38 mouse cellular contexts compared by ENCODE assay signal in genomic region chrX:152805317-152805716, GRCm38 (mm10). TPM values are rescaled to one million over a fixed set of nuclear protein-coding genes. Genes with fewer than 3 reads are reported as not detected.
"Had no signal": no experiment of that assay in that cellular context is flagged by ENCODE, and none has a peak within 500 bp of the region (broad histone marks: within the 10 kb centered on the region; RNA-seq: fewer than 3 reads in every experiment).

No protein-coding gene starts in this region.

- H3K9me3 ChIP-seq: heart, embryonic 12.5 days; heart, embryonic 13.5 days; heart, embryonic 15.5 days; hindbrain, embryonic 10.5 days; hindbrain, embryonic 12.5 days; hindbrain, embryonic 13.5 days; hindbrain, embryonic 15.5 days; intestine, embryonic 15.5 days; kidney, embryonic 15.5 days had no signal

- H3K9ac ChIP-seq: heart, embryonic 12.5 days; heart, embryonic 13.5 days; heart, embryonic 15.5 days; hindbrain, embryonic 12.5 days; hindbrain, embryonic 13.5 days; hindbrain, embryonic 14.5 days; hindbrain, embryonic 15.5 days; intestine, embryonic 15.5 days; kidney, embryonic 15.5 days had no signal

- DNase-seq: heart, postnatal 10 days; heart, postnatal 14 days; heart, postnatal 36 days; heart, postnatal 4 days; kidney, adult 11 months; kidney, adult 18-20 months; kidney, adult 2 months; kidney, adult 8-10 months; kidney, adult 9 months; kidney, postnatal 10 days; kidney, postnatal 14 days; kidney, postnatal 25 days; kidney, postnatal 36 days; kidney, postnatal 4 days; layer of hippocampus, adult 9-11 months; layer of hippocampus, postnatal 36 days had no signal

- H3K27me3 ChIP-seq: heart, embryonic 12.5 days; heart, embryonic 13.5 days; heart, embryonic 15.5 days; intestine, embryonic 15.5 days had no signal

- H3K36me3 ChIP-seq: heart, embryonic 12.5 days; heart, embryonic 13.5 days; heart, embryonic 15.5 days; hindbrain, embryonic 10.5 days; hindbrain, embryonic 12.5 days; hindbrain, embryonic 13.5 days; hindbrain, embryonic 15.5 days; intestine, embryonic 15.5 days; kidney, embryonic 15.5 days had no signal

- H3K27ac ChIP-seq: heart, embryonic 13.5 days; heart, embryonic 15.5 days; hindbrain, embryonic 10.5 days; hindbrain, embryonic 12.5 days; hindbrain, embryonic 13.5 days; hindbrain, embryonic 14.5 days; hindbrain, embryonic 15.5 days; hindbrain, postnatal 0 days; intestine, embryonic 15.5 days; kidney, embryonic 15.5 days; kidney, postnatal 0 days; layer of hippocampus, adult 2 months; left cerebral cortex, adult 2 months had no signal

- H3K4me1 ChIP-seq: heart, embryonic 12.5 days; heart, embryonic 13.5 days; heart, embryonic 15.5 days; hindbrain, embryonic 10.5 days; hindbrain, embryonic 12.5 days; hindbrain, embryonic 13.5 days; hindbrain, embryonic 15.5 days; intestine, embryonic 15.5 days; kidney, embryonic 15.5 days had no signal

- H3K4me3 ChIP-seq: heart, embryonic 12.5 days; heart, embryonic 13.5 days; heart, embryonic 15.5 days; hindbrain, embryonic 10.5 days; hindbrain, embryonic 12.5 days; hindbrain, embryonic 13.5 days; hindbrain, embryonic 15.5 days; intestine, embryonic 15.5 days; kidney, embryonic 15.5 days; layer of hippocampus, adult 2 months; left cerebral cortex, adult 2 months had no signal

- H3K4me2 ChIP-seq: heart, embryonic 11.5 days; heart, embryonic 12.5 days; heart, embryonic 13.5 days; heart, embryonic 15.5 days; hindbrain, embryonic 12.5 days; hindbrain, embryonic 13.5 days; hindbrain, embryonic 14.5 days; hindbrain, embryonic 15.5 days; intestine, embryonic 15.5 days; kidney, embryonic 15.5 days had no signal

RNA-seq across cellular contexts. Expression of gene Gpr143, which starts 23.6 kb away (rescaled TPM):
- total RNA-seq: heart, postnatal 10 days; heart, postnatal 14 days; heart, postnatal 25 days; heart, postnatal 36 days; heart, postnatal 4 days; hematopoietic stem cell, adult 5-6 weeks had no signal
- polyA plus RNA-seq: heart, embryonic 12.5 days; hindbrain, embryonic 13.5 days; inflammation-experienced regulatory T-cells, adult 6 months; intestine, embryonic 14.5 days; intestine, embryonic 16.5 days; intestine, postnatal 0 days; large intestine, adult 2 months had no signal

RNA-seq across cellular contexts. Expression of gene Shroom2, which starts 36.1 kb away (rescaled TPM):
- total RNA-seq: hematopoietic stem cell, adult 5-6 weeks had no signal
- polyA plus RNA-seq: inflammation-experienced regulatory T-cells, adult 6 months had no signal
